Mouse (Mus musculus) heart, postnatal 0 days (tissue): ENCODE measurements at regions not wholly inside any gene's neighbourhood (a gene's known extent, or its start where the extent isn't known, plus 50 kb on each side); places are given as distances from the start of the nearest gene placed in this dataset.

Experiments
- ATAC-seq: fragments of 200-750 bp; cut with Nextera tagmentation; 2 replicates; pipeline ENCODE4 v1.8.0; 2017; ENCODE audit warnings: low read depth, moderate number of reproducible peaks, moderate library complexity; ENCODE audit not compliant: insufficient read depth
- DNase-seq: peaks from one replicate; pipeline ENCODE4 v3.0.0-alpha.2; 2016; ENCODE audit warnings: low spot score
- H3K27ac ChIP-seq: fragments of 300-500 bp; sonication (generic); 2 replicates; pipeline ENCODE4 v1.5.1; 2014; ENCODE audit warnings: low read depth, mild to moderate bottlenecking
- H3K27me3 ChIP-seq: fragments of 300-500 bp; sonication (generic); 2 replicates; pipeline ENCODE4 v1.6.1; 2014; ENCODE audit warnings: low read length, mixed read lengths; ENCODE audit not compliant: control insufficient read depth, insufficient read depth
- H3K36me3 ChIP-seq: fragments of 300-500 bp; sonication (generic); replicated peaks from 2 replicates; pipeline ENCODE4 v1.6.1; 2014; ENCODE audit warnings: low read length, mixed read lengths; ENCODE audit not compliant: control insufficient read depth, insufficient read depth
- H3K4me1 ChIP-seq: fragments of 300-500 bp; sonication (generic); 2 replicates; pipeline ENCODE4 v1.6.1; 2014; ENCODE audit warnings: antibody characterized with exemption; ENCODE audit not compliant: control insufficient read depth, insufficient read depth
- H3K4me2 ChIP-seq: fragments of 300-500 bp; sonication (generic); 2 replicates; pipeline ENCODE4 v1.6.1; 2014; ENCODE audit warnings: low read depth, mild to moderate bottlenecking, low read length, moderate library complexity
- H3K4me3 ChIP-seq: fragments of 300-500 bp; sonication (generic); 2 replicates; pipeline ENCODE4 v1.5.1; 2014; ENCODE audit warnings: low read depth, low read length
- H3K9ac ChIP-seq: fragments of 300-500 bp; sonication (generic); replicated peaks from 2 replicates; pipeline ENCODE4 v1.6.1; 2014; ENCODE audit warnings: low read depth, low read length, mixed read lengths
- H3K9me3 ChIP-seq: fragments of 300-500 bp; sonication (generic); replicated peaks from 2 replicates; pipeline ENCODE4 v1.6.1; 2016; ENCODE audit warnings: low read length; ENCODE audit not compliant: control insufficient read depth
- CTCF ChIP-seq: IDR thresholded peaks from 2 replicates; pipeline ENCODE4 v1.5.1; 2016; ENCODE audit warnings: antibody characterized with exemption, control low read depth, low read depth
- EP300 ChIP-seq: IDR thresholded peaks from 2 replicates; pipeline ENCODE4 v1.6.1; 2016; ENCODE audit warnings: antibody characterized with exemption, low read depth
- WGBS: fragments of 180-500 bp; shearing (Covaris S2); extraction: QIAGEN DNeasy Blood & Tissue Kit; methylation state at CpG from one replicate; pipeline ENCODE4 v1.1.7; 2014; 5-methylcytosine and 5-hydroxymethylcytosine counted together

- no peak overlapping the region for H3K4me2 ChIP-seq
- no peak overlapping the region for H3K9ac ChIP-seq
- no peaks in the 10 kb centered on the region for H3K9me3 ChIP-seq
- no peaks in the 10 kb centered on the region for H3K36me3 ChIP-seq
- H3K4me1 ChIP-seq: no peaks in the 10 kb centered on the region
- H3K4me3 ChIP-seq: no peak overlapping the region
- no peak for ATAC-seq
- no peak overlapping the region for H3K27ac ChIP-seq
- no peak for TF ChIP-seq EP300
- TF ChIP-seq CTCF: no peak
- H3K27me3 ChIP-seq: no peaks in the 10 kb centered on the region
- 73% methylated on average over 5 of the region's 5 CpGs for WGBS
- DNase-seq: no peak
Observed at GRCm38 (mm10) chr3:34885137-34885536, 234.9 kb downstream of the Sox2 start.

GRCm38 (mm10) chr3:34893381-34893780 lies 243.2 kb downstream of the Sox2 start:
- TF ChIP-seq EP300: no peak
- no peak for TF ChIP-seq CTCF
- H3K9ac ChIP-seq: no peak overlapping the region
- no peaks in the 10 kb centered on the region; the same call in 1 of the 2 replicates for H3K9me3 ChIP-seq
- H3K36me3 ChIP-seq: no peaks in the 10 kb centered on the region
- no peak overlapping the region for H3K4me3 ChIP-seq
- DNase-seq (no peak), ATAC-seq (no peak)
- no peak overlapping the region for H3K27ac ChIP-seq
- H3K4me1 ChIP-seq: no peaks in the 10 kb centered on the region
- 82% methylated on average over 5 of the region's 5 CpGs for WGBS
- no peak overlapping the region for H3K4me2 ChIP-seq
- H3K27me3 ChIP-seq: no peaks in the 10 kb centered on the region

GRCm38 (mm10) chr3:34903106-34903505 lies 252.9 kb downstream of the Sox2 start:
- WGBS: 83% methylated on average over 8 of the region's 8 CpGs
- ATAC-seq: no peak
- no peaks in the 10 kb centered on the region for H3K27me3 ChIP-seq
- no peak for TF ChIP-seq EP300
- TF ChIP-seq CTCF: no peak
- H3K4me1 ChIP-seq: peaks cover 12% of the 10 kb centered on the region
- H3K36me3 ChIP-seq: no peaks in the 10 kb centered on the region
- no peak overlapping the region for H3K27ac ChIP-seq
- no peak overlapping the region for H3K9ac ChIP-seq
- no peak overlapping the region for H3K4me3 ChIP-seq
- no peak overlapping the region for H3K4me2 ChIP-seq
- no peak for DNase-seq
- H3K9me3 ChIP-seq: no peaks in the 10 kb centered on the region

GRCm38 (mm10) chr3:34908489-34908888 lies 258.3 kb downstream of the Sox2 start:
- ATAC-seq (no peak), DNase-seq (no peak)
- Histone ChIP-seq H3K9me3 (no peaks in the 10 kb centered on the region), H3K4me3 (no peak overlapping the region), H3K4me2 (no peak overlapping the region), H3K9ac (no peak overlapping the region), H3K36me3 (no peaks in the 10 kb centered on the region), H3K27me3 (no peaks in the 10 kb centered on the region), H3K27ac (no peak overlapping the region), H3K4me1 (peaks cover 4% of the 10 kb centered on the region; the same call in 1 of the 2 replicates)
- WGBS: 55% methylated on average over 5 of the region's 5 CpGs
- TF ChIP-seq EP300 (no peak), CTCF (no peak)

- H3K4me1 ChIP-seq: peaks cover 4% of the 10 kb centered on the region; the same call in 1 of the 2 replicates
- TF ChIP-seq EP300 (no peak), CTCF (no peak)
- WGBS: 82% methylated on average over 3 of the region's 3 CpGs
- no peaks in the 10 kb centered on the region for H3K36me3 ChIP-seq
- no peak overlapping the region for H3K4me3 ChIP-seq
- ATAC-seq (no peak), DNase-seq (no peak)
- H3K9ac ChIP-seq: no peak overlapping the region
- H3K9me3 ChIP-seq: no peaks in the 10 kb centered on the region
- no peak overlapping the region for H3K27ac ChIP-seq
- H3K4me2 ChIP-seq: no peak overlapping the region
- H3K27me3 ChIP-seq: no peaks in the 10 kb centered on the region
Observed at GRCm38 (mm10) chr3:34909350-34909749, 259.1 kb downstream of the Sox2 start.

GRCm38 (mm10) chr3:34918326-34918932 lies 268.2 kb downstream of the Sox2 start:
- 61% methylated on average over 6 of the region's 6 CpGs for WGBS
- H3K4me2 ChIP-seq: no peak overlapping the region

More at GRCm38 (mm10) chr3:34918326-34918932, 268.2 kb downstream of the Sox2 start:
- no peaks in the 10 kb centered on the region for H3K27me3 ChIP-seq
- no peak overlapping the region for H3K27ac ChIP-seq
- ATAC-seq (no peak), DNase-seq (no peak)
- H3K4me3 ChIP-seq: no peak overlapping the region
- H3K9ac ChIP-seq: no peak overlapping the region
- no peaks in the 10 kb centered on the region for H3K36me3 ChIP-seq
- H3K9me3 ChIP-seq: no peaks in the 10 kb centered on the region
- no peaks in the 10 kb centered on the region for H3K4me1 ChIP-seq
- TF ChIP-seq CTCF (no peak), EP300 (no peak)
